Mouse (Mus musculus) megakaryocyte-erythroid progenitor cell, adult 5-6 weeks (primary cell): Measurements from ENCODE around the gene Fer. TPM values are rescaled to one million over a fixed set of nuclear protein-coding genes. Genes with fewer than 3 reads are reported as not detected.

Experiments
- ATAC-seq: replicated peaks from 2 replicates; pipeline ENCODE4 v1.8.0; 2016; ENCODE audit warnings: mild to moderate bottlenecking, inconsistent platforms; ENCODE audit not compliant: severe bottlenecking, poor library complexity, low FRiP score, low TSS enrichment
- total RNA-seq, 2 experiments: library from RNA; stranded (forward) in 1 of 2; stranded (reverse) in 1 of 2; fragments of 200-1000, 215-1000 nt in 1 of 2; fragments of >200 nt in 1 of 2; fragmentation: Nextera tagmentation in 1 of 2; gene quantifications; 2 replicates each; pipeline ENCODE4 v1.2.3; 2014 to 2017

Gene Fer
- total RNA-seq, 2 experiments from 2014 or later = 12.5 to 20.7 TPM

GRCm38 (mm10) chr17:63862399-63862798 is 463 bp upstream of the Fer start:
- ATAC-seq = no peak

GRCm38 (mm10) chr17:63863647-63864149 is 836 bp downstream of the Fer start, which contains the start of gene A930002H24Rik:
A930002H24Rik (minus strand) TSS chr17:63863791.
- peak; percentile 100 for ATAC-seq

GRCm38 (mm10) chr17:63864171-63864571 is 1.3 kb downstream of the Fer start:
- peak; percentile 34 for ATAC-seq

- no peak for ATAC-seq
These were observed 8.9 kb downstream of the Fer start for GRCm38 (mm10) chr17:63871773-63872172.

- no peak for ATAC-seq
These were observed 16.0 kb downstream of the Fer start for GRCm38 (mm10) chr17:63878889-63879288.

DNA sequence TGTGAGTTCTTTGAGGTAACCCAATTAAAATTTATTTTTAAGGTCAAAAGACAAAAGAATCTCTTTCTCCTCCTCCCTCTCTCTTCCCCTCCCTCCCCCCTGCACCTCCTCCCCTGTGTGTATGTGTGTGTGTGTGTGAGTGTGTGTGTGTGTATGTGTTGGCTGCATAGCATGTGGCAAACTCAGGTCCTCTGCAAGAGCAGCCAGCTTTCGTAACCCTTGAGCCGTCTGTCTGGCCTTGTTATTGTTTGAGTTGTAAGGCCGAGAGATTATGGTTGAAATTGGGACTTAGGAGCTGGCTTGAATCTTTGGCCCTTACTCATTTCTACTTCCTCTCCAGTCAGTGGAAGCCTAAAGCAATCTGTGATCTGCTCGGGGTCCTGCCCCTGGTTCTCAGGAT is 17.1 kb downstream of the Fer start:
- ATAC-seq = no peak

GRCm38 (mm10) chr17:63886988-63887387 is 24.1 kb downstream of the Fer start:
- ATAC-seq = no peak

- ATAC-seq = no peak
These were observed 27.7 kb downstream of the Fer start for GRCm38 (mm10) chr17:63890611-63891010.

DNA sequence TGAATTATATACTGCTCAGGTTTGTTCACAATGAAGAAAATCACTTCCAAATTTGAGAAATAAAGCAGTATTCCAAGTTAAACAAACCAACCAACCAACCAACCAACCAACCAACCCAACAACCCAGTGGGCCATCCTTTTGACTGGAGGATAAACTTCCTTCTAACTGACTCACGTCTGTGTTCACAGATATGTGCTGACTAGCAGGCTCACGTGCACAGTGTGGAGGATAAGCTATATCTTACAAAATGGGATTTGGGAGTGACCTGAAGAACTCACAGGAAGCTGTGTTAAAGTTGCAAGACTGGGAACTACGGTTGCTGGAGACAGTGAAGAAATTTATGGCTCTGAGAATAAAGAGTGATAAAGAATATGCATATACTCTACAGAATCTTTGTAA is 33.0 kb downstream of the Fer start:
- no peak for ATAC-seq

GRCm38 (mm10) chr17:63897050-63897449 is 34.2 kb downstream of the Fer start:
- ATAC-seq = no peak

- ATAC-seq = no peak
These were observed 46.4 kb downstream of the Fer start for GRCm38 (mm10) chr17:63909297-63909696.

DNA sequence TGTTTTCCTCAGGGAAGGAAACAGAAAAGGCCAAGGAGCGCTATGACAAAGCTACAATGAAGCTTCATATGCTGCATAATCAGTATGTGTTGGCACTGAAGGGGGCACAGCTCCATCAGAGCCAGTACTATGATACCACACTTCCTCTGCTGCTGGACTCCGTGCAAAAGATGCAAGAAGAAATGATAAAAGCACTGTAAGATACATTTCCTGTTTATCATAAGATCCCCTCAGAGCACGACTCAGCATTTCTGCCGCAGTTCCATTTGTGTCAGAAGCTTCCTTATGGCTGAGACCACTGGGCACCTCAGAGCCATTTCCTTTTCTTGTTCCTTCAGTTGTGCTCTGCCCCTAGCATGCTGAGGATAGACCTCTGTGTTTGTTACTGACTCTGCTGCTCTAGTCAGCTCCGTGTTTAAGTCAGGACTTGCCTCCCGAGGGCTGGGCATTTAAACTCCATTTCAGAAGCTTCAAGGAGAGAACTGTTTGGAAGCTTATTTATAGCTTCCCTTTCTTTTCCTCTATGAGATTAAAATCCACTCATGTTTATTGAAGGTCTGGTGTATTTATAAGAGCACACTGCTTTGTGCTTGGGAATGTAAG is 58.8 kb downstream of the Fer start:
- ATAC-seq = peak; percentile 65

GRCm38 (mm10) chr17:63925581-63925980 is 62.7 kb downstream of the Fer start:
- no peak for ATAC-seq

- ATAC-seq = no peak
These were observed 67.8 kb downstream of the Fer start for GRCm38 (mm10) chr17:63930634-63931033.

DNA sequence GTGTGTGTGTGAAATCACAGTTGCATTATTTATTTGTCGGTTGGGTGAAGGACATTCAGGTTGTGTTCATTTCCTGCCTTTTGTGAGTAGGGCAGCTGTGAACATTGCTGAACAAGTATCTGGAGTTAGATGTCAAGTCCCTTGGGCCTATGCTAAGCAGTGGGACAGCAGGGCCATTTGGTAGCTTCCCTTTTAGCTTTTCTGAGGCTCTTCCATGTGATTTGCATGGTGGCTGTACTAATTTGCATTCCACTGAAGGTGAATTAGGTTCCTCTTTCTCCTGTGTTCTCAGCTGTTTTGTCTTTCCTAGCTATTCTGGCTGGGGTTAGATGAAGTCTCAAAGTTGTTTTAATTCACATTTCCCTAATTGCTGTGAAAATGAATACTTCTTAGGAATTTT is 68.7 kb downstream of the Fer start:
- ATAC-seq = no peak

DNA sequence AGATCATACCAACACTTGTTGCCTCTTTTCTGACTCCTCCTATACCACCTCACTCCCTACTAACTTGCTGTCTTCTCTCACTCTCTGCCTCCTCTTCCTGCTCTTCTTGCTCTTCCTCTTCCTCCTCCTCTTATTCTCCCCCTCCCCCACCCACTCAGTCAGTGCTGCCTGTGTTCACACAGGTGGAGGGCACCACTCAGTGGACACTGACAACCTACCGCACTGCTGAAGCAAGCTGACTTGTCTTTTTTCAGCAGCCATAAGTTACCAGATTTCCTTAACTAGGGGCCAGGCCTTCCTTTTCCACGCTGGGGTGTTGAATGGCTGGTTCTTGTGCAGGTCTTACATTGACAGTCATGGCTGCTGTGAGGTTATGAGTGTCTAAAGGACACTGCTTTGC is 72.5 kb downstream of the Fer start:
- no peak; the same call in 1 of the 2 replicates for ATAC-seq

DNA sequence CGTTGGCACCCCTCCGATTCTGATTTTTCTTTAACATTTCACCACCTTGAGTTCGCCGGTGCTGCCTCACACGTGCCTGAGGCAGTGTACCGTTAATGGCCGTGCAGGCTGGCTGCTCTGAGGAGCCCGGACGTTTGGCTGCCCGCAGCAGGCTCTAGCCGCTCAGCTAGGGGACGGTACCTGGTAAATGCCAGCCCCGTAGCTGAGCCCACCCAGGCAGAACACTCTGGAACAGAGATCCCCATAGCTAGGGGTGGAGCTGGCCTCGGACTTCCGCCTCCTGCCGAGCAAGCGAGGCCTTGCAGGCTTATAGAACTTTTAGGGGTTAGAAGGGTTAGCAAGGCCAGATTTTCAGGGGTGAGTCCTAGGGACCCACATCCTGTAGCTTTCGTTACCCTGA is 75.0 kb downstream of the Fer start:
- no peak for ATAC-seq

DNA sequence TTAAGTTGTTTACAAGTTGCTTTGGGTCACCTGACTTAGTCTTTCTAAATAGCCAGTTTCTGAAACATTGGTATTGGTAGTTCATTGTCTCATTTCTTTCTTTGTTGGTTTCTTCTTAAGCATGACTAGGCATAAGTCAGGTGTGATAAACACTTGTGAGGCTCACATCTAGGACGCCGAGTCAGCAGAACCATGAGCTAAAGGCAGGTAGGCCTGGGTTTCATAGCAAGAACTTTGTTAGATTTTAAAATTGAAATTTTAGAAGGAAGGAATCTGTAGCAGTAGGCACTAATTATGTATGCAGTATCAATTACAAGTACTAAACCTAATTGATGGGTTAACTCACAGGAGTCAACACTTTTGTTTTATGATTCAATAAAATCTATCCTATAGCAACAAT is 83.9 kb downstream of the Fer start:
- ATAC-seq = no peak

DNA sequence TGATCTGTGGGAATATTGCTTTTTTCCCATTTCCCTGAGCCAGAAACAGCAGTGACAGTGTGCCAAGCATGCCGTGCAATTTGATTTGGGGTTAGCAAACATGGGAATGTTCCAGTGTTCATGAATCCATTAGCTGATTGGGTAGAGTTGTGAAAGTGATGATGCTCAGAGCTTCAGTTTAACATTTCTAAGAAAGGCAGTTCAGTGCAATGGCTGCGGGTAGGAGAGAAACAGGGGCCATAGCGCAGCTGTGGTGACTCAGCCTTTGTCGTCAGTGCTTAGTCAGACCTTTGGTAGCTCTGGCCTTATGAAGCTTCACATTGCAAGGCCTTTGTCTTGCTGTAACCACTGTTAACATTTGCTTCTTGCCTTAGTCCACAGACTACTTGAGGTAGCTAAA is 85.9 kb downstream of the Fer start:
- ATAC-seq = no peak

DNA sequence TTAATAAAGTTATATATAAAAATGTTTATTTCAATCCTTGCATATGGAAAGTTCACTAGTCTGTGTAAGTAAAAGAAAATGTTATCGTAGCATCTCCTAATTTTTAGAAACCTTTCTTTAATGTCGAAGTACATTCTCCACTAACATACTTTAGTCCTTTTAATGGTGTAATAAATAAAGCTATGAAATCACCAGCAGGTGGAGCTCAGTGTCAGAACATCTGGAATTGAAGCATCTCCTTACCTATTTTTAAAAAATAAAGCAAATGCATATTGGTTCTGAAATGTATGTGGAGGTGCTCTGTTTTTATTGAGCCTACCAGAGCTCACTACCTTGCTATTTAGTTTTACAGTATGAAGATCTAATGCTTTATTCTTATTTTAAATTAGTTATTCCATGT is 88.6 kb downstream of the Fer start:
- 0 out of 2 replicates have a peak, but pooled peaks have one; percentile 51 for ATAC-seq

DNA sequence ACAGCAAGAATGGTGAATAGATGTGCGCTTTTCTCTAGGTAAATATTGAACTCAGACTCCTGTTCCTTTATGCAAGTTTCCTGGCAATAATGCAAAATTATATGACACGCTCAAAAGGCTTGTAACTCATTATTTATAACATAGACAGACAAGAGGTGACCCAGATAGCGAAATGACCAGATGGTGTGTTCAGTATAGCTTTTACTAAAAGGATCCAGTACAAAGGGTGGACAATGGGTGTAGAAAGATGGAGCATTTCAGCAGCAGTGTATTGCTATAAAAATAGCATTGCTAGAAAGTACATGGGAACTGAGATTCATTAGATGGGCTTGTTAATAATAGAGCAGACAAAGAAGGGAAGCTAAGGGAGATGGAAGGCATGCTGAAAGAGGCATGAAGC is 104.2 kb downstream of the Fer start:
- ATAC-seq = no peak

- ATAC-seq = no peak
These were observed 106.6 kb downstream of the Fer start for GRCm38 (mm10) chr17:63969448-63969847.
